Mouse (Mus musculus): ENCODE measurements at regions not wholly inside any gene's neighbourhood (a gene's known extent, or its start where the extent isn't known, plus 50 kb on each side); places are given as distances from the start of the nearest gene placed in this dataset.
"Not testable (repeated sequence)": the region's sequence is repeated elsewhere in the genome, so short reads cannot be mapped to it uniquely, and the experiment has no call there.

GRCm38 (mm10) chr2:146724142-146724679 lies 131.5 kb upstream of the Kiz start:
- no peak for DNase-seq (ENCODE audit: low spot score in 2 of 2)

GRCm38 (mm10) chr2:146724924-146725555 lies 130.6 kb upstream of the Kiz start:
- DNase-seq (ENCODE audit: low spot score in 2 of 2) = no peak

- DNase-seq (ENCODE audit: low spot score in 2 of 2) = no peak
These were observed 127.0 kb upstream of the Kiz start for GRCm38 (mm10) chr2:146728693-146729092.

GRCm38 (mm10) chr2:146731081-146731480 lies 124.6 kb upstream of the Kiz start:
- no peak for DNase-seq (ENCODE audit: low spot score in 2 of 2)

GRCm38 (mm10) chr2:146732891-146733290 lies 122.8 kb upstream of the Kiz start:
- not testable (repeated sequence) for DNase-seq (ENCODE audit: low spot score in 2 of 2)

- no peak for DNase-seq (ENCODE audit: low spot score in 2 of 2)
These were observed 111.3 kb upstream of the Kiz start for GRCm38 (mm10) chr2:146744396-146744795.

- DNase-seq (ENCODE audit: low spot score in 2 of 2) = no peak
These were observed 110.5 kb upstream of the Kiz start for GRCm38 (mm10) chr2:146745012-146745682.

- DNase-seq (ENCODE audit: low spot score in 2 of 2) = no peak
These were observed 110.0 kb upstream of the Kiz start for GRCm38 (mm10) chr2:146745683-146746047.

GRCm38 (mm10) chr2:146753988-146754387 lies 101.7 kb upstream of the Kiz start:
- DNase-seq (ENCODE audit: low spot score in 2 of 2) = no peak

GRCm38 (mm10) chr2:146763522-146764144 lies 92.0 kb upstream of the Kiz start:
- DNase-seq (ENCODE audit: low spot score in 2 of 2) = no peak

GRCm38 (mm10) chr2:146764313-146765255 lies 91.1 kb upstream of the Kiz start:
- DNase-seq (ENCODE audit: low spot score in 2 of 2) = no peak

GRCm38 (mm10) chr2:146774876-146775275 lies 80.8 kb upstream of the Kiz start:
- no peak for DNase-seq (ENCODE audit: low spot score in 2 of 2)

GRCm38 (mm10) chr2:146787132-146787810 lies 68.4 kb upstream of the Kiz start:
- DNase-seq (ENCODE audit: low spot score in 2 of 2) = no peak

- DNase-seq (ENCODE audit: low spot score in 2 of 2) = no peak
These were observed 67.7 kb upstream of the Kiz start for GRCm38 (mm10) chr2:146787811-146788455.

- no peak for DNase-seq (ENCODE audit: low spot score in 2 of 2)
These were observed 62.7 kb upstream of the Kiz start for GRCm38 (mm10) chr2:146792844-146793420.

- DNase-seq (ENCODE audit: low spot score in 2 of 2) = no peak
These were observed 52.7 kb upstream of the Kiz start for GRCm38 (mm10) chr2:146802973-146803372.
